Mouse (Mus musculus) liver, adult 2 months (tissue): ENCODE results near the gene Hprt.

Experiments used
- CTCF ChIP-seq: fragments of 200-500 bp; IDR thresholded peaks from 2 replicates; pipeline ENCODE4 v1.5.1; 2011; ENCODE audit warnings: low read depth, low read length, control low read depth
- POLR2A ChIP-seq: fragments of 200-500 bp; IDR thresholded peaks from 2 replicates; pipeline ENCODE4 v1.6.1; 2011; ENCODE audit warnings: low read length, control low read depth; ENCODE audit not compliant: insufficient read depth; ENCODE audit errors: extremely low read depth

DNA sequence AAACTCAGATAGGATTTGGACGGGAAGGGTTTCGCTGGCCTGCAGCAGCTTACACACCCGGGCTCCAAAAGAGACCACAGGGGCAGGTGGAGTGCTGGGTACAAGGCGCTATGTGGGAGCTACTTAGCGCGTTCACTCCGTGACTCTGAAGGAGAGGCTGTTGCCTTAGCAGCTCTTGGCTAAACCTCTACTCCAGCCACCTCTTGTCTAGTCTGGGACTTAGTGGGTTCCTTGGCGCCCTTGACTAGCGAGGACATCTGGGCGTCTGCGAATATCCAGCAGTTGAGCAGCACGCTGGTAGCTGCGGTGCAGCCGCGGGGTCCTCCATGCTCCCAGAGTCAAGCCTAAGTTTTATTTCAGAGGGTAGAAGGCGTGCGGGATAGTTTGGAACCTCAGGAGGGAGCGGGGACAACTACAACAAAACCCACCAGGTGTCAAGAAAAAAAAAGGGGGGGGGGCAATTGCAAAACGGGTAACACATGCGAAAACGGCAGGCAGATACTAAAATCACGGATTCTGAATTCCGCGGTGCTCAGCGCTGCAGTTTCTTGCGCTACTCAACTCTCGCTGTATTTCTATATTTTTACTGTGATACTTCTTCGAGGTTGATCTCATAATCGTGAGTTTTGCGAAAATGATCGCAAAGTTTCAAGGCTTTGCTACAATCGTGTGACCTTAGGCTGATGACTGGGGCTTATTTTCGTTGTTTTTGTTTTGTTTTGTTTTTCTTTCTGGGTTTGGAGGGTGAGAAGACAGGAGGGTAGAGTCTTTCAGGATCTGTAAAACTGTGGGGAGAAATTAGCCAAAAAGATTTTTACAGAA, 70.7 kb downstream of the Hprt start:
- no peak for TF ChIP-seq CTCF
- no peak for TF ChIP-seq POLR2A
